Mouse (Mus musculus): ENCODE measurements around the gene Tspan32.

GRCm38 (mm10) chr7:143008370-143008926, 3.6 kb downstream of the Tspan32 start:
- TF ChIP-seq POLR2A (IDR thresholded peaks at IDR 0.05; ENCODE audit: borderline replicate concordance, control insufficient read depth, low read depth, low read length) (no peak), CTCF (IDR thresholded peaks at IDR 0.05; ENCODE audit: control insufficient read depth, insufficient read depth, low read length) (0 out of 2 replicates have a peak, but pooled peaks have one; percentile 19)

Measured in bone marrow, adult 2 months (tissue).